Mouse (Mus musculus): ENCODE measurements around the gene Fam32a. TPM values are rescaled to one million over a fixed set of nuclear protein-coding genes. Genes with fewer than 3 reads are reported as not detected.

Fam32a gene
- 28.9 TPM for polyA plus RNA-seq (2014; fragmentation: Illumina TruSeq; extraction: RNeasy Lipid Tissue Mini Kit (QIAGEN cat#74804); ENCODE audit: low read depth, low replicate concordance)

DNA sequence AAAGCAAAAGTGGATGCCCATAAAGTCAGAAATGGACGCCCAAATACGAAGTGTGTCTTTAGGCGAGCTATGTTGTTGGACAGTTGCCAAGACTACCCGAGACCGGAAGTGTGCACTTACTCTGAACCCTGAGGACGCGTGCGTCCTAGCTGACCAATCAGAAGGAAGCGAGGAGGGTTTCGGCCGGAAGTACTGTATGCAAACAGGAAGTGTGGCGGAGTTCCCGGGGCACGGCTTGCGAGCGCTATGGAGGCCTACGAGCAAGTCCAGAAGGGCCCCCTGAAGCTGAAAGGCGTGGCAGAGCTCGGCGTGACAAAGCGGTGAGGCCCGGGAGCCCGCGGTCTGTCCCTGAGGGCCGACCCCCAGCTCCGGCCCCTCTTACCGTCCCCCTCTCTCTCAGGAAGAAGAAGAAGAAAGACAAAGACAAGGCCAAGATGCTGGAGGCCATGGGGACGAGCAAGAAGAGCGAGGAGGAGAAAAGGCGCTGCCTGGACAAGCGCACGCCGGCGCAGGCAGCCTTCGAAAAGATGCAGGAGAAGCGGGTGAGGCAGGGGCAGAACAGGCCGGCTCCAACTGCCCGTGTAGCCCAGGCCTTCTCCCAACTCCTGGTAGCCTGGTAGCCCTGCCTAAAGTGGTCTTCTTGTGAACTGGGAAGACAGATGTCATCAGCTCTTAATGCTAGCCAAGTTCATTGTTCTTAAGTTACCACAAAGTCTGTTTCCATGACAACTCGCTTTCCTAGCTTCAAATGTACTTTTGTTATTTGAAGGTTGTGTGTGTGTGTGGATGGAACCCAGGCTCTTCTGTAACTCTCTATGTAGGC is at the start of gene Fam32a:
Fam32a (plus strand) TSS at position 190 of the 823 bp plus-strand sequence.

DNA sequence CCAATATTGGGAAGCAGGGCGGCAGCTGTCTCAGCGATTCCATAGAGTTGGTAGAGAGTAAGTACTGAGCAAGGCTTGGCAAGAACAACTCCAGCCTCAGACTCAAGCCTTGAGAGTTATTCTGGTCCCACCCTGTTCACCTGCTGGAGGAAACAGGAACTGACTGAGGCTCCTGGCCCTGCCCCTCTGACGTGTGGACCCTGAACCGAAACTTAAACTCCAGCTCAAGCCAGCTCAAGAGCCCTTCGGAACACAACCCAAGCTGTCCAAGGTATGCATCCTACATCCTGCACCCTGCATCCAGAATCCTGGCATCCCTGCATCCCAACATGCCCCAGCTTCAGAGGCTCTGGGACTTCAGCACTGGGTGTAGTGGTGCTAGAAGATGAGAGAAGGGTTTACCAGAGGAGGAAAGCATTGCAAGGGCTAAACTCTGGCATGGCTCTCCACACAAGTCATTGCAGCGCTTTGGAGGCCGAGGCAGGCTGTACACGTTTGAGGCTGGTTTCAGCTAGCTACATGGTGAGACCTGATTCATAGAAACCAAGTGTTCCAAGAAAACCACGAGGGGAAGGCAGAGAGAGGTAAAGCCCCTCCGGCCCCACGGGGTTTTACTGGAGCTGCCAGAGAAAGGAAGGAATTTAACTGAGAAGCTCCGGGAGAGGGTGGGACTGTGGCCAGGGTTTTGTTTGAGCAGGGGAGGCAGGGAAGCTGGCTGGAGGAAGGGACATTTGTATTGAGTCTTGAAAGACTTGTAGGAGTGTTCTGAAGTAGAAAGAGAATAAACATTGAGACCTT is 29.9 kb upstream of the Fam32a start, which contains the start of gene Hsh2d:
Hsh2d (plus strand) TSS at position 222 of the 798 bp plus-strand sequence.

DNA sequence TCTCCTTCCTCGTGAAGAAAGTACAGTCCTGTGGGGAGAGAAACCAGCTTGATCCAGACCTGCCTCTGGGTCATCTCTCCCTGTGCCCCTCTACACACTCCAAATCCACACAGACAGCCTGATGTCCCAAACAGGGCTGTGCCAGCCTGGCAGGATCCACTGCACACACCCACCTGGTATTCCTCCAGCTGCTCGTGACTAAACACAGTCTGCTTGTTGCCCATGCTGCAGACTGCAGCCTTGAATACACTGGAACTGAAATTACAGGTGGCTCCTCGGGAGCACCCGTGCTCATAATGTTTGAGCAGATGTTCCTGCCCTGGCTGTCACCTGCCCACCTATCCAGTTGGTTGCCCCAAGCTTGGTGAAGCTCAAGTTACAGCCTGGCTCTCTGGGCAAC is 6.8 kb upstream of the Fam32a start, which contains the start of gene Cib3:
Cib3 (minus strand) TSS at position 87 of the 400 bp plus-strand sequence.

DNA sequence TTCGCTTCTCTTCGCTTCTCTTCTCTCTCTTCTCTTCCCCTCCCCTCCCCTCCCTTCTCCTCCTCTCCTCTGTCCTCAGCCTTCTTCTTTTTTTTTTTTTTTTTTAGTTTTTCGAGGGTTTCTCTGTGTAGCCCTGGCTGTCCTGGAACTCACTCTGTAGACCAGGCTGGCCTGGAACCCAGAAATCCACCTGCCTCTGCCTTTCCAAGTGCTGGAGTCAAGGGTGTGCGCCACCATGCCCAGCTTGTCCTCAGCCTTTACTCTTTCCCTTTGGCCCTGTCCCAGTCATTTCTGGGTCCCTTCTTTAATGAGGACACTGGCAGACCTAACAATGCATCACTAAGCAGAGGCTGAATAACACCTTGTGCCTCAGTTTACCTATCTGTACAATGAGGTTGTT is 6.0 kb upstream of the Fam32a start, which contains the start of gene Gm11034:
Gm11034 (minus strand) TSS at position 101 of the 400 bp plus-strand sequence.

DNA sequence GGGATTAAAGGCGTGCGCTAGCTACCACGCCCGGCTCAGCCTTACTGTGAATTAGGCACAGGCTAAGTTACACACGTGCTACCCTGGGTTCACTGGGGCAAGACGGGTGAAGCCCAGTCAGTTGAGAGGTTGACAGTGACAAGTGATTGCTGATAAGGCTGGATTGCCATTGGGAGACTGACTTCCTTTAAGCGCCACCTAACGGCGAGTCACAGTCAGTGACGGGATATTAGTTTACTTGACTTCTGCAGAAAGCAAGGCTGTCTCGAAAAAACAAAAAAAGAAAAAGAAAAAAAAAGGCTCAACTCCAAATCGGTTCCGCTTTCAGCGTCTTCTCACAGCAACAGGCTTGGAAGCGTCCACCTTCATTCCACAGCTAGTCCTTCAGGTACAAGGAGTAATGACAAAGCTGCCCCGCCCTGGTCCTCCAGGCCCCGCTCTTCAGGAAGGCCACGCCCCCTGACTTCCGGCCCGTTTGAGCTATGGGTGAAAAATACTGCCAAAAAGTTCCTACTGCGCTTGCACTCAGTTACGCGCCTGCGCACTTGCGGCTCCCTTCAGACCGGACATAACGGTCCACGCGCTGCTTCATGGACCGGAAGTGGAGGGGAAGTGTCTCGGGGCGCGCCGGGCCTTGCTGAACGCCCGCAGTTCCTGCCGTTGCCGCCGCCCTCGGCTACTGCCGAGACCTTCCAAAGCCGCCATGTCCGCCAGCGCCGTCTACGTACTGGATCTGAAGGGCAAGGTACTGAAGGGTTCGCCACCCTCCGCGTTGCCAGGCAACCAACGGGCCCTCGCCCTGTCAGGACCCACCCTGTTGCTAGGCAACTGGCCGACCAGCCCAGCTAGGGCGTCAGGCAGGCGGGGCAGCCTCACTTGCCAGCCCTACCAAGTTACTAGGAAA is 20.2 kb downstream of the Fam32a start, which contains the start of gene Ap1m1:
Ap1m1 (plus strand) TSS at position 520 of the 904 bp plus-strand sequence.

Other genes starting within 250 kb of the Fam32a start
- 0.34 TPM for gene Cyp4f18, start 210.1 kb upstream of the Fam32a start, polyA plus RNA-seq (2014; fragmentation: Illumina TruSeq; extraction: RNeasy Lipid Tissue Mini Kit (QIAGEN cat#74804); ENCODE audit: low read depth, low replicate concordance)
- gene Olfr372, start 178.5 kb upstream of the Fam32a start, polyA plus RNA-seq (2014; fragmentation: Illumina TruSeq; extraction: RNeasy Lipid Tissue Mini Kit (QIAGEN cat#74804); ENCODE audit: low read depth, low replicate concordance) = not detected
- not detected for gene Olfr373, start 136.6 kb upstream of the Fam32a start, polyA plus RNA-seq (2014; fragmentation: Illumina TruSeq; extraction: RNeasy Lipid Tissue Mini Kit (QIAGEN cat#74804); ENCODE audit: low read depth, low replicate concordance)
- not detected for gene Olfr374, start 112.7 kb upstream of the Fam32a start, polyA plus RNA-seq (2014; fragmentation: Illumina TruSeq; extraction: RNeasy Lipid Tissue Mini Kit (QIAGEN cat#74804); ENCODE audit: low read depth, low replicate concordance)
- gene Tpm4, start 84.8 kb upstream of the Fam32a start, polyA plus RNA-seq (2014; fragmentation: Illumina TruSeq; extraction: RNeasy Lipid Tissue Mini Kit (QIAGEN cat#74804); ENCODE audit: low read depth, low replicate concordance) = 104 TPM
- gene Rab8a, start 58.5 kb upstream of the Fam32a start, polyA plus RNA-seq (2014; fragmentation: Illumina TruSeq; extraction: RNeasy Lipid Tissue Mini Kit (QIAGEN cat#74804); ENCODE audit: low read depth, low replicate concordance) = 24.8 TPM
- gene Hsh2d, start 30.1 kb upstream of the Fam32a start, polyA plus RNA-seq (2014; fragmentation: Illumina TruSeq; extraction: RNeasy Lipid Tissue Mini Kit (QIAGEN cat#74804); ENCODE audit: low read depth, low replicate concordance) = not detected
- gene Cib3, start 6.9 kb upstream of the Fam32a start, polyA plus RNA-seq (2014; fragmentation: Illumina TruSeq; extraction: RNeasy Lipid Tissue Mini Kit (QIAGEN cat#74804); ENCODE audit: low read depth, low replicate concordance) = 1.2 TPM
- gene Gm11034, start 6.1 kb upstream of the Fam32a start, polyA plus RNA-seq (2014; fragmentation: Illumina TruSeq; extraction: RNeasy Lipid Tissue Mini Kit (QIAGEN cat#74804); ENCODE audit: low read depth, low replicate concordance) = not detected
- gene Ap1m1, start 20.3 kb downstream of the Fam32a start, polyA plus RNA-seq (2014; fragmentation: Illumina TruSeq; extraction: RNeasy Lipid Tissue Mini Kit (QIAGEN cat#74804); ENCODE audit: low read depth, low replicate concordance) = 61.0 TPM
- gene Gm10282, start 85.5 kb downstream of the Fam32a start, polyA plus RNA-seq (2014; fragmentation: Illumina TruSeq; extraction: RNeasy Lipid Tissue Mini Kit (QIAGEN cat#74804); ENCODE audit: low read depth, low replicate concordance) = 2.5 TPM
- 55.2 TPM for gene Klf2, start 99.3 kb downstream of the Fam32a start, polyA plus RNA-seq (2014; fragmentation: Illumina TruSeq; extraction: RNeasy Lipid Tissue Mini Kit (QIAGEN cat#74804); ENCODE audit: low read depth, low replicate concordance)
- 42.1 TPM for gene Eps15l1, start 201.7 kb downstream of the Fam32a start, polyA plus RNA-seq (2014; fragmentation: Illumina TruSeq; extraction: RNeasy Lipid Tissue Mini Kit (QIAGEN cat#74804); ENCODE audit: low read depth, low replicate concordance)
- gene Calr3, start 224.1 kb downstream of the Fam32a start, polyA plus RNA-seq (2014; fragmentation: Illumina TruSeq; extraction: RNeasy Lipid Tissue Mini Kit (QIAGEN cat#74804); ENCODE audit: low read depth, low replicate concordance) = 40.0 TPM
- 4.9 TPM for gene 1700030K09Rik, start 224.2 kb downstream of the Fam32a start, polyA plus RNA-seq (2014; fragmentation: Illumina TruSeq; extraction: RNeasy Lipid Tissue Mini Kit (QIAGEN cat#74804); ENCODE audit: low read depth, low replicate concordance)

Data from heart, adult 10 weeks (tissue).